Mouse (Mus musculus): ENCODE data around the gene Uba2. TPM values are rescaled to one million over a fixed set of nuclear protein-coding genes. Genes with fewer than 3 reads are reported as not detected.
A peak's percentile ranks its signal among the peaks of the same experiment; 100 is the strongest.

Uba2 gene
- polyA plus RNA-seq, 1 experiment: 32.7 TPM

GRCm38 (mm10) chr7:34166850-34167249 is 2.5 kb downstream of the Uba2 start:
- H3K4me1 ChIP-seq (ENCODE audit: control insufficient read depth, insufficient read depth, low read length): no peaks in the 10 kb centered on the region
- TF ChIP-seq CTCF (conservative IDR thresholded peaks at IDR 0.05; ENCODE audit: insufficient read depth, insufficient read length, low read depth, low read length): peak; percentile 31; the same call in 1 of the 2 replicates
- TF ChIP-seq POLR2A (IDR thresholded peaks at IDR 0.05; ENCODE audit: low read depth, low read length): no peak
- no peaks in the 10 kb centered on the region for H3K27me3 ChIP-seq (replicated peaks; ENCODE audit: control insufficient read depth, insufficient read depth, low read length)
- no peak overlapping the region for H3K27ac ChIP-seq (ENCODE audit: insufficient read depth, low read depth, low read length)
- no peak for DNase-seq
- WGBS: 48% methylated on average over 4 of the region's 4 CpGs
- peaks cover 2% of the 10 kb centered on the region for H3K36me3 ChIP-seq (ENCODE audit: control insufficient read depth, insufficient read depth, low read length)
- H3K4me3 ChIP-seq (ENCODE audit: insufficient read depth, low read depth, low read length): no peak overlapping the region

GRCm38 (mm10) chr7:34165999-34166398 is 3.4 kb downstream of the Uba2 start:
- H3K4me3 ChIP-seq (ENCODE audit: insufficient read depth, low read depth, low read length): no peak overlapping the region
- WGBS: 81% methylated on average over 3 of the region's 3 CpGs
- TF ChIP-seq POLR2A (IDR thresholded peaks at IDR 0.05; ENCODE audit: low read depth, low read length) (no peak), CTCF (conservative IDR thresholded peaks at IDR 0.05; ENCODE audit: insufficient read depth, insufficient read length, low read depth, low read length) (no peak)
- H3K27ac ChIP-seq (ENCODE audit: insufficient read depth, low read depth, low read length): no peak overlapping the region
- no peaks in the 10 kb centered on the region for H3K27me3 ChIP-seq (replicated peaks; ENCODE audit: control insufficient read depth, insufficient read depth, low read length)
- no peak for DNase-seq
- H3K36me3 ChIP-seq (ENCODE audit: control insufficient read depth, insufficient read depth, low read length): peaks cover 8% of the 10 kb centered on the region
- no peaks in the 10 kb centered on the region for H3K4me1 ChIP-seq (ENCODE audit: control insufficient read depth, insufficient read depth, low read length)

- no peak overlapping the region for H3K27ac ChIP-seq (ENCODE audit: insufficient read depth, low read depth, low read length)
- no peak for TF ChIP-seq CTCF (conservative IDR thresholded peaks at IDR 0.05; ENCODE audit: insufficient read depth, insufficient read length, low read depth, low read length)
- no peak for DNase-seq
- H3K27me3 ChIP-seq (replicated peaks; ENCODE audit: control insufficient read depth, insufficient read depth, low read length): no peaks in the 10 kb centered on the region
- no peaks in the 10 kb centered on the region for H3K4me1 ChIP-seq (ENCODE audit: control insufficient read depth, insufficient read depth, low read length)
- no peak overlapping the region for H3K4me3 ChIP-seq (ENCODE audit: insufficient read depth, low read depth, low read length)
- peaks cover 10% of the 10 kb centered on the region for H3K36me3 ChIP-seq (ENCODE audit: control insufficient read depth, insufficient read depth, low read length)
- 87% methylated on average over 7 of the region's 7 CpGs for WGBS
Measured at GRCm38 (mm10) chr7:34164671-34165070, 4.7 kb downstream of the Uba2 start.

GRCm38 (mm10) chr7:34159167-34159566 is 10.2 kb downstream of the Uba2 start:
- TF ChIP-seq POLR2A (IDR thresholded peaks at IDR 0.05; ENCODE audit: low read depth, low read length): no peak
- 0 out of 2 replicates have a peak, but pooled peaks have one; percentile 4 for TF ChIP-seq CTCF (conservative IDR thresholded peaks at IDR 0.05; ENCODE audit: insufficient read depth, insufficient read length, low read depth, low read length)
- no peaks in the 10 kb centered on the region for H3K4me1 ChIP-seq (ENCODE audit: control insufficient read depth, insufficient read depth, low read length)
- no peak for DNase-seq
- 96% methylated on average over 3 of the region's 3 CpGs for WGBS
- no peak overlapping the region for H3K27ac ChIP-seq (ENCODE audit: insufficient read depth, low read depth, low read length)
- H3K27me3 ChIP-seq (replicated peaks; ENCODE audit: control insufficient read depth, insufficient read depth, low read length): no peaks in the 10 kb centered on the region
- peaks cover 15% of the 10 kb centered on the region for H3K36me3 ChIP-seq (ENCODE audit: control insufficient read depth, insufficient read depth, low read length)
- no peak overlapping the region for H3K4me3 ChIP-seq (ENCODE audit: insufficient read depth, low read depth, low read length)

- Histone ChIP-seq H3K36me3 (ENCODE audit: control insufficient read depth, insufficient read depth, low read length) (peaks cover 13% of the 10 kb centered on the region), H3K27ac (ENCODE audit: insufficient read depth, low read depth, low read length) (no peak overlapping the region), H3K27me3 (replicated peaks; ENCODE audit: control insufficient read depth, insufficient read depth, low read length) (no peaks in the 10 kb centered on the region), H3K4me1 (ENCODE audit: control insufficient read depth, insufficient read depth, low read length) (no peaks in the 10 kb centered on the region), H3K4me3 (ENCODE audit: insufficient read depth, low read depth, low read length) (no peak overlapping the region)
- TF ChIP-seq POLR2A (IDR thresholded peaks at IDR 0.05; ENCODE audit: low read depth, low read length) (no peak), CTCF (conservative IDR thresholded peaks at IDR 0.05; ENCODE audit: insufficient read depth, insufficient read length, low read depth, low read length) (no peak)
- no peak for DNase-seq
- WGBS: 98% methylated on average over 3 of the region's 3 CpGs
Measured at GRCm38 (mm10) chr7:34157994-34158393, 11.4 kb downstream of the Uba2 start.

GRCm38 (mm10) chr7:34147193-34147592 is 22.2 kb downstream of the Uba2 start:
- peaks cover 27% of the 10 kb centered on the region for H3K36me3 ChIP-seq (ENCODE audit: control insufficient read depth, insufficient read depth, low read length)
- H3K4me3 ChIP-seq (ENCODE audit: insufficient read depth, low read depth, low read length): no peak overlapping the region
- 92% methylated on average over 4 of the region's 4 CpGs for WGBS
- no peaks in the 10 kb centered on the region for H3K27me3 ChIP-seq (replicated peaks; ENCODE audit: control insufficient read depth, insufficient read depth, low read length)
- TF ChIP-seq CTCF (conservative IDR thresholded peaks at IDR 0.05; ENCODE audit: insufficient read depth, insufficient read length, low read depth, low read length) (no peak), POLR2A (IDR thresholded peaks at IDR 0.05; ENCODE audit: low read depth, low read length) (no peak)
- H3K4me1 ChIP-seq (ENCODE audit: control insufficient read depth, insufficient read depth, low read length): no peaks in the 10 kb centered on the region
- no peak for DNase-seq
- H3K27ac ChIP-seq (ENCODE audit: insufficient read depth, low read depth, low read length): no peak overlapping the region

GRCm38 (mm10) chr7:34141123-34141522 is 28.3 kb downstream of the Uba2 start:
- Histone ChIP-seq H3K4me3 (ENCODE audit: insufficient read depth, low read depth, low read length) (no peak overlapping the region), H3K27ac (ENCODE audit: insufficient read depth, low read depth, low read length) (no peak overlapping the region), H3K27me3 (replicated peaks; ENCODE audit: control insufficient read depth, insufficient read depth, low read length) (no peaks in the 10 kb centered on the region), H3K36me3 (ENCODE audit: control insufficient read depth, insufficient read depth, low read length) (peaks cover 8% of the 10 kb centered on the region), H3K4me1 (ENCODE audit: control insufficient read depth, insufficient read depth, low read length) (no peaks in the 10 kb centered on the region)
- no peak for TF ChIP-seq CTCF (conservative IDR thresholded peaks at IDR 0.05; ENCODE audit: insufficient read depth, insufficient read length, low read depth, low read length)
- WGBS: 97% methylated on average over 13 of the region's 13 CpGs
- DNase-seq: no peak

- Histone ChIP-seq H3K27me3 (replicated peaks; ENCODE audit: control insufficient read depth, insufficient read depth, low read length) (no peaks in the 10 kb centered on the region), H3K36me3 (ENCODE audit: control insufficient read depth, insufficient read depth, low read length) (peaks cover 7% of the 10 kb centered on the region)
Measured at GRCm38 (mm10) chr7:34139493-34139892, 29.9 kb downstream of the Uba2 start.

More at GRCm38 (mm10) chr7:34139493-34139892, 29.9 kb downstream of the Uba2 start:
- Histone ChIP-seq H3K27ac (ENCODE audit: insufficient read depth, low read depth, low read length) (no peak overlapping the region), H3K4me1 (ENCODE audit: control insufficient read depth, insufficient read depth, low read length) (no peaks in the 10 kb centered on the region), H3K4me3 (ENCODE audit: insufficient read depth, low read depth, low read length) (no peak overlapping the region)
- TF ChIP-seq CTCF (conservative IDR thresholded peaks at IDR 0.05; ENCODE audit: insufficient read depth, insufficient read length, low read depth, low read length) (no peak), POLR2A (IDR thresholded peaks at IDR 0.05; ENCODE audit: low read depth, low read length) (no peak)
- 93% methylated on average over 6 of the region's 6 CpGs for WGBS
- DNase-seq: no peak
